Mouse (Mus musculus) urinary bladder, adult 18-20 months (tissue): ENCODE results near the gene Ptpre.
"Not testable (repeated sequence)": the region's sequence is repeated elsewhere in the genome, so short reads cannot be mapped to it uniquely, and the experiment has no call there.

Experiments
- DNase-seq, 2 experiments: peaks; one replicate each; pipeline ENCODE4 v3.0.0; 2022; ENCODE audit warnings: low spot score in 2 of 2, mixed read lengths in 2 of 2

Ptpre gene

DNA sequence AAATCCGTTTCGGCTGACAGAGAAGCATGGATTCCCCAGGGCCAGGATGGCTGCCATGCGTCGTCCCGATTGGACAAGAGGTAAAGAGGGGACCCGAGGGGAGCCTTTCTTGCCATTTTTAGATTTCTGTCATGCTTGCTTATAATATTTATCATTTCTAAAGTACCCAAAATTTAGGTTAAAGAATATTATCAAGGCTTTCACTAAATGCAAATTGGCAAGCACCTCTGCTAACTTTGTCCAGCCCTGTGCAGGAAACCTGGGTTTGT, 68.5 kb downstream of the Ptpre start:
- DNase-seq: no peak

DNA sequence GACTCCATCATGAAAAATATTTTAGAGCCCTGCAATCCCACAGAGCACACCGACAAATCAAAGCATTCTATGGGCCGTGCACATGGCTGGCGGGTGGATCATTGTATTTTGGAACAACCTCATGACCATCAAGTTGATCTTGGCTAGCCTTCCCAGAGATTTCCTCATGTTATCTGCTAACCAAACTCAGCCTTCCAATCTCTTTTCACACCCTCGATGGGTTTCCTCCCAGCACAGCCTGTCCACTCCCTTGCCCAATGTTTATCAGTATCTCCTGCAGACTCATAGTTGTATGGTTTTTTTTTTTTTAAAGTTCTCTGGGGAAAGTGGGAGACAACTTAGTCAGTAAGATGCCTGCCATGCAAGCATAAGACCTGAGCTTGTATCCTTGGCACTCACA, 70.9 kb downstream of the Ptpre start:
- DNase-seq: no peak

- no peak for DNase-seq
Observed at GRCm38 (mm10) chr7:135609028-135609427, 71.7 kb downstream of the Ptpre start.

GRCm38 (mm10) chr7:135609655-135610054, 72.4 kb downstream of the Ptpre start:
- no peak for DNase-seq

DNA sequence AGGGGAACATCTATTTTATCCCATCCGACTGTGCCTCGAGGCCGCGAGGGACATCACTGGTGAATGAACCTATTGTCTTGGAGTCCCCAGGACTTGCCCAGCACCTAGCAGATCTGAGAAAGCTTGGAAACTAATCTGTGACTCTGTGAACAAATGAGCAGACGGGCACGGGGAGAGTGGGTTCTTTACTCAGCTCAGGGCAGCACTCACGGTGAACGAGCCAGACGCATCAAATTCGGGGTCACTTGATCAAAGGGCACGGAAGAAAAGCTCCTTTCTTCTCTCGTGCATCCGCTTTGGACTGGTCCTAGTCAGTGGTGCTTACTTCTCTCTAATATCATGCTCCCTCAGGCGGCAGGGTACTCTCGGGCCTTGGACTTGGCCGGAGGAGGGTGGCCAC, 75.0 kb downstream of the Ptpre start:
- no peak for DNase-seq

DNA sequence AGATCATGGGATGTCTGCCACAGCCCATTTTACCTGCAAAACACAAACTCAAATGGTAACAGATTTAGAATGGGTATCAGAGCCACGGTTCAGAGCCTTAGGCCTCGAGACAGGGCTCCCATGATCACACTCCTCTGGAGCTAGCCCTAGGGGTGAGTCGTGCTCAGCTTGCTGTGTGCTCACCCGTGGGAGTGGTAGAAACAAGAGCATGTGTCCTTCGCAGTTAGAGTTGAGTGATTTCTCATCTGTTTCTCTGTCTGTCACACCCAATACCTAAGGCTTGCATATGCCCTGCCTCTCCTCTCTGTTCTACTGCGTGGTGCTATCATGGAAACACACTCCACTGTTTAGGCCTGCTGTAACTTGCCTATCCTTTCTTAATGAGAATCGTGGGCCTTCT, 75.5 kb downstream of the Ptpre start:
- no peak for DNase-seq

DNA sequence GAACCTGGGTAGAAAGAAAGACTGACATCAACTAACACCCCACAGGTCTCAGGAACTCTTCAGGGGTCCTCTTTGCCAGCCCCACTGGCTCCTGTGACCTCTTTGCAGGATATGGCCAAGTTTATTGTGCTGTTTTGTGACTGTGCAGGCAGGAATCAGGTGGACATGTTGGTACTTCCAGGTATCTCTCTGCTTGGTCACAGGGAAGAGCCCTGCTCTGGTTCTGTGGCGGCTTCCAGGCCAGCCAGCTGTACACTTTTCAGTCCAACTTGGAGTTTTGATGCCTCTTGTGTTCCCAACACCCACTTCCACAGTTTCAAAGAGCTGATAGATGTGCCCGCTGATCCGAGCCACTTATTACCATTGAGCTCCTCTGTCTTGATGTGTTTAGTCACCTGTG, 76.1 kb downstream of the Ptpre start:
- DNase-seq: no peak

DNA sequence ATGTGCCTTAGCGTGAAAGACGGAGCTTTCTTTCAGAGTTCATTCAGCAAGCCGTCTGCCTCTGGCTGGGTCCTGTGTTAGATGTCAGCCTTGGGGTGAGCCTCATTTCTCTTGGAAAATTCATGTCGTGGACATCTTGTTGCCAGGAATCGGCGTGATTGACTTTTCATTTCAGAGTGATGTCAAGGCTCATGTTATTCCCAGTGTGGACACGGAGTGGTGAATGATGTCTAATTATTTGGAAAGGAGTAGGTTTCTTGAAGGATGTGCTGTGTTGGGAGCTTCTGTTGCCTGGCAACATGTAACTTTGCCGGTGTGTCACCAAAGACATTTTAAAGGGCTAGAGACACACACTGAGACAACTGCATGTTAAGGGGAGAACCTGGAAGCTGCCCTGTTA, 77.6 kb downstream of the Ptpre start:
- no peak for DNase-seq

DNA sequence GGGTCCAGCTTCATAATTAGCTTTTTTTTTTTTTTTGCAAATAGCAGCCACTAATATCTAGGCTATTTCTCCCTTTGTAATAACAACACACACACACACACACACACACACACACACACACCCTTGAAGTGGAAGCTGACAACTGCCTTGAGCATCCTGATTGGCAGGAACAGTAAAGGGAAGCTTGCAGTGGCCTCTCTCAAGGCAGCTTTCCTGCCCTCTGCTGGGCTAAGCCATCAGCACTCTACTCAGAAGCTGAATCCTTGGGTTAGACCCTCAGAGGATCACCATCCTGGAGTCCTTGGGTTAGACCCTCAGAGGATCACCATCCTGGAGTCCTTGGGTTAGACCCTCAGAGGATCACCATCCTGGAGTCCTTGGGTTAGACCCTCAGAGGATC, 79.2 kb downstream of the Ptpre start:
- DNase-seq: not testable (repeated sequence)

GRCm38 (mm10) chr7:135617776-135618175, 80.5 kb downstream of the Ptpre start:
- DNase-seq: no peak

DNA sequence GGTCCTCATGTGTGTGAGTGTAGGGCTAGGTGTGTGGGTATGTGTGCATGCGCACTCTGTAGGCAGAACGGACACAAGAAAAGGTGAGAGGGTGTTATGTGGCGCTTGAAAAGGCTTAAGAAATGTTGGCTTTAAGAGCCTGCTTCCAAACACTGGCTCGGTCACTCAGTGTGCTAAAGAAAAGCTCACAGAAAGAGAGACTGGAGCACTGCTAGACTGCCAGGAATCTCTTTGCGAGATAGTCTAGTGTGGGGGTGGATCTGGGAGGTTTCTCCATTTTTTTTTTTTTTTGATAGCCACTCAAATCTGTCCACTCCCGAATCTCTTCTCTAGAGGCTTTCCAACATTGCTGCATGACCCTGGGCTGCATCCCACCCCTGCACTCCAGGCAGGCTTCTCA, 84.4 kb downstream of the Ptpre start:
- no peak for DNase-seq

DNA sequence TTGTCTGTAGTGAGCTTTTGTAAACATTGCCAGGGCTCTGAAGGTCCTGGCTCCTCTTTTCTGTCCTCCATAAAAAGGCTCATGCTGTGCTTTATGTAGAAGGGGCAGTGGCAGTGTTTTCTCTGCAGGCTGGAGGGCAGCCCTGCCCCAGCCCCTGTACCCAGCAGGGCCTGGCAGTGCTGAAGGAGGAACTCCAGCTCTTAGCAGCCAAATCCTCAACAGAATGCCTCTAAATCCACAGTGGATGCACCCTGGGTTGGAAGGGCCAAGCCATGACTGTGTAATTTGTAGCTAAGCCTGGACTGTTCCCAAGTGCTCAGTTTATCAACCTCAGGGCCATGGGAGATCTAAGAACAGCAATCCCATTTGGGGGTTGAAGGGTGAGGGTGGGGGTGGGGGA, 85.0 kb downstream of the Ptpre start:
- DNase-seq: no peak

- no peak for DNase-seq
Observed at GRCm38 (mm10) chr7:135624854-135625253, 87.6 kb downstream of the Ptpre start.

DNA sequence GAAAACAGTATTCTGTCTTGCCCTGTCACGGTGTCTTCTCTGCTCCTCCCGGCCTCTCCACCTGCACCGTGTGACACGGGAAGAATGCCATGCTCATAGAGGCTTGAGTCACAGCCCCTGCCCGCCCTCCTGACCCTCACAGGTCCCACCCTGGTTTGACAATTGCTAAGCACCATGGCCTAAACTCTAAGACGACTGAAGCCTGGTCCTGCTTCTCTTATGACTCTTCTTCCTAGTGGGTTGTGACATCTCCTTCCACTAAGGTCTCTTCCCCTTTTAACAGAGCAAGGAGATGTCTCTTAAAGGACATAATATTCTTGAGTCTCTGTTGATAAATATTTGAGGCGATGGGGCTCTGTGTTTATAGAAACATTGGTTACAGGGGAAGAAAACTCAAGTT, 91.1 kb downstream of the Ptpre start:
- no peak for DNase-seq

DNA sequence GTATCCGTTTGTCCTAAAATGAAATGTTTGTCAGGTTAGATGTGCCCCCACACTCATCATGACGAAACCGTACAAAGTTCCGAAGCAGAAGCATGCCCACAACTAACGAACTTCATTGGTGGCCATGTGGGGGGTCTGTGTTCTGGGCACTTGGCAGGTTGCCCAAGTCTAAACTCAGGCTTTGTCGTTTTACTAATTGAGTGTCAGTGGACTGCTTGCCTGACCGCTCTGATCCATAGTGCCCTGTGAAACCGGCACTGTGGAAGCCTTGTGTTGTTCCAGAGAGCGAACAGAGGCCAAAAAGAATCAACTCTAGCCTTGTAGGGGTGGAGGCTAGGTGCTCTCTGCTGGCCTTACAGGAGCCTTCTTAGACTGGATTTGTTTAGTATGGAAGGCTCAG, 91.7 kb downstream of the Ptpre start:
- DNase-seq: no peak

GRCm38 (mm10) chr7:135631776-135632552, 94.7 kb downstream of the Ptpre start:
- peak; percentile 52 to 65 for DNase-seq

DNA sequence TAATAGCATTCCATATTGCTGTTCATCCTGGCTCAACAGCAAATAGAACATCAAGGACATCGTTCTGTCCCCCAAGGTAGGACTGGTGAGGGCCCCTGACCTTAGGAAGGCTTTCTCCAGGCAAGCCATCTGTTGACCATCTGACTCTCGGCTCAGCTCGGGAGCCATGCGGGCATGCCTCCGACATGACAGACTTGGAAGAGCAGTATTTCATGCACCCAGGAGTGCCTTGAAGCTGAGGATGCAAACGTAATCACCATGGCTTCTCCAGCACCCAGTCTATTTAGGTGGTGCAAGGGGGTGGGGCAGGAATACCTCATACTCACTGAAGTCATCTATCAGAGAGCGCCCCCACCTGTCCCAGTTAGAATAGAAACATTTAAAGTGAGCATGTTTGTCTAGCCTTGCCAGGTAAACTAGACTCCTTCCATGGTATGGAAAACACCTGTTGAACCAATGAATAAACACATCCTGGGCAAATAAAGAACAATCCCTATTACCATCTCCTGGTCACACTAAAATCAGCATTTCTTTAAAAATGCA, 95.5 kb downstream of the Ptpre start:
- DNase-seq: no peak

- DNase-seq: no peak
Observed at GRCm38 (mm10) chr7:135634851-135635624, 97.8 kb downstream of the Ptpre start.

DNA sequence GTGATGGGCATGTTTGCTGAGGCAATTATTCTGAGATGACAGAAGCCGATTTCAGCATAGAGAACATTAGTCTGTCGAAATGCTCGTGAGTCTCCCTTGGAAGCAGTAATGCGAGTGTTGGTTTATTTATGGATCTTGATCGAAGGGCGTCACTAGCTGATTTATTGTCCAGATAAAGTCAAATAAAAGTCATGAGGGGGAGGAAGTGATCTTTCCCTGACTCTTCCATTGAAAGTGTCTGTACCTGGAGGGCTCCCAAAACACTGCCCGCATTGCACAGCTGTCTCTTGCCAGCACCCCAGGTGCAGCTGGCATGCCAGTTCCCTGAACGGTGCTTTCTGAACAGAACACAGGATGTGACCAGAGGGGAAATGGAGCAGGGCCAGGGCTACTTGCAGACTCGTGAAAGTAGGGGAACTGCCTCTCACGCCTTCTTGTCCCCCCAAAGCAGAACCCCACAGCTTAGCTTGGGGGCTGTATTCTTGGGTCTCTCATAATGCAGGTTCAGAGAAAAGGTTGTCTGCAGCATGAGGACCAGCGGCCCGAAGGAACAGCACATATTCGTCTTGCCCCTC, 100.2 kb downstream of the Ptpre start:
- no peak for DNase-seq

DNA sequence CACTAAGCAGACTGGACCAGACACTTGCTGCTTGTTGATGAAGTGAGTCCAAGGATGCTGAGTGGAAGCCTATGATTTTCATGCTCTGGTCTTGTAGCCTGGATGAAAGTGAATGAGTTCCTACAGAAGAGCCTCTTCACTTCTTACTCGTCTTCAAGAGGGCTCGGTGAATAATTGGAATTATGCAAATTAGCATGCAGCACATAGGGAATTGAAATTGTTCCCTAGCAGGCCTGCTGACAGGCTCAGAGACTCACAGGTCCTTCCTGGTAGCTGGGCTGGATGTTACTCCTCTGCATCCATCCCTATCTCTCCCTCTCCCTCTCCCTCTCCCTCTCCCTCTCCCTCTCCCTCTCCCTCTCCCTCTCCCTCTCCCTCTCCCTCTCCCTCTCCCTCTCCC, 102.1 kb downstream of the Ptpre start:
- DNase-seq: no peak

DNA sequence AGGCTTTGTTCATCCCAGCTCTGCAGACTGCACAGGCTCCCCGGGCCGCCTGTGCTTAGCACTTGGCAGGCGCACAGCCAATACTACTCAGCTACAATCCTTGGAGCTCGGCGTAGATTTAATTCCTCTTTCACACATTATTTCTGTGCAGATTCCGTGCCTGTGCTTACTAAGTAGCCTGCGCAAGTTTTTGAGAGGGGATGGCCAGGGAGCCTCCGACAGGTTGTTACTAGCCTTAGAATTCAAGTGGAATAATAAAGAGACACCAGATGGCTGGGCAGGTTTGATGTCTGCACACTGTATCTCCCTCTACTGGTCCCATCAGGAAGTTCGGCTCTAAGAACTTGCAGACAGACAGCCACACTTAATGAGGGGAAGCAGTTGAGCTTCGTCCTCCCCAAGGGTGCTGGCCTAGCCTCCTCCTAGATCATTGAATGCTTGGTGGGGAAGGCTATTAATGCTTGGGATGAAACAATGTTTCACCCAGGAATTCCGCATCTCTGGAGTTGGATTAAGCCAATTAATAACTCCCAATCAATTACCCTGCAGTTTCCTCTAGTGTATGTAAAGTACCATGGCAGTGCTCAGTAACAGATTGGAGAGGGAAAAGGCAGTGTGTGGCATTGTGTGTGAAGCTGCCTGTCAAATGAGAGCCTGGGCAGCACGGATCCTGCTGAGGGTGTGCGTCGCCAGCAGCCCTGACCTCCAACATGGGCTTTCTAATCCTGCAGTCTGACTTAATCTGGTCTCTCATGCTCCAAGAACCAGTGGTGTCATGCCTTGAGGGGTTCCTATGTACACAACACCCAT, 104.6 kb downstream of the Ptpre start:
- DNase-seq: no peak

GRCm38 (mm10) chr7:135644452-135644851, 107.2 kb downstream of the Ptpre start:
- no peak for DNase-seq
